Mouse (Mus musculus): Measurements from ENCODE around the gene Dusp12.

DNA sequence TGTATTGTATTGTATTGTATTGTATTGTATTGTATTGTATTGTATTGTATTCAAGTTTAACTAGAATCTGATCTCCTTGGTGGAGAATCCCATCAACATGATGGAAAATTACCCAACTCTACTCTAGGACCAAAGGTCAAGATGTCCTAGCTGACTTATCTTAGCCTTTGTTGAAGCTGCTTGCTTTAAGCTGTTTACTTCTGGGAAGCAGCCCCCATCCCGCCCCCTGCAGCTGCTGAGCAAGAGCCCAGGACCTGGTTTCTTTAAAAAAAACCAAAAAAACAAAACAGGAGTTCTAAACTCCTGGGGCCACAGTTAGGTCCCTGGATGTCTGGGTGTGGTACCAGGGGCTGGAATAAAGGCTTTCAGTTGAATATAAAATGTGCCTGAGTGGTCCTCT, 6.9 kb upstream of the Dusp12 start:
- TF ChIP-seq CTCF (IDR thresholded peaks at IDR 0.05; ENCODE audit: borderline replicate concordance, control insufficient read depth, extremely low read depth, insufficient read depth, low read length, poor library complexity) = no peak
- TF ChIP-seq POLR2A (IDR thresholded peaks at IDR 0.05; ENCODE audit: control insufficient read depth, extremely low read depth, insufficient read depth, low read length, poor library complexity) = no peak
